Mouse (Mus musculus) erythroid progenitor cell, adult 5-6 weeks (primary cell): Measurements from ENCODE around the gene Cdc42ep4. TPM values are rescaled to one million over a fixed set of nuclear protein-coding genes. Genes with fewer than 3 reads are reported as not detected.

Experiments used
- ATAC-seq: replicated peaks from 2 replicates; pipeline ENCODE4 v1.8.0; 2016; ENCODE audit warnings: moderate number of reproducible peaks, mild to moderate bottlenecking, moderate TSS enrichment, inconsistent platforms; ENCODE audit not compliant: poor library complexity, low FRiP score, severe bottlenecking
- total RNA-seq, 2 experiments: library from RNA; stranded (forward) in 1 of 2; stranded (reverse) in 1 of 2; fragments of 150-400 nt in 1 of 2; fragments of 186-747, 209-891 nt in 1 of 2; gene quantifications; 2 replicates each; pipeline versions ENCODE4 v1.2.3 to v1.2.4; 2015 to 2017; ENCODE audit warnings: low replicate concordance in 2 of 2

Cdc42ep4 gene
- total RNA-seq, 2 experiments from 2014 or later, result 18.0 to 31.3 TPM

- no peak for ATAC-seq
Observed at GRCm38 (mm10) chr11:113752685-113753430, 1.2 kb upstream of the Cdc42ep4 start.

GRCm38 (mm10) chr11:113752158-113752661 lies 529 bp upstream of the Cdc42ep4 start:
- ATAC-seq, result peak; percentile 6

GRCm38 (mm10) chr11:113750571-113751483 lies 854 bp downstream of the Cdc42ep4 start:
- ATAC-seq, result peak; percentile 62

GRCm38 (mm10) chr11:113749749-113750351 lies 1.8 kb downstream of the Cdc42ep4 start:
- ATAC-seq, result peak; percentile 66

- ATAC-seq, result no peak
Observed at GRCm38 (mm10) chr11:113748797-113749521, 2.7 kb downstream of the Cdc42ep4 start.

- ATAC-seq, result no peak
Observed at GRCm38 (mm10) chr11:113747725-113748380, 3.8 kb downstream of the Cdc42ep4 start.

- ATAC-seq, result no peak
Observed at GRCm38 (mm10) chr11:113747056-113747455, 4.6 kb downstream of the Cdc42ep4 start.

GRCm38 (mm10) chr11:113745961-113746360 lies 5.7 kb downstream of the Cdc42ep4 start:
- no peak for ATAC-seq

GRCm38 (mm10) chr11:113742998-113743397 lies 8.7 kb downstream of the Cdc42ep4 start:
- ATAC-seq, result no peak

- no peak for ATAC-seq
Observed at GRCm38 (mm10) chr11:113740100-113740499, 11.6 kb downstream of the Cdc42ep4 start.

GRCm38 (mm10) chr11:113739213-113739612 lies 12.5 kb downstream of the Cdc42ep4 start:
- ATAC-seq, result no peak

GRCm38 (mm10) chr11:113737912-113738311 lies 13.8 kb downstream of the Cdc42ep4 start:
- ATAC-seq, result no peak

GRCm38 (mm10) chr11:113737553-113737854 lies 14.2 kb downstream of the Cdc42ep4 start:
- ATAC-seq, result no peak

- no peak for ATAC-seq
Observed at GRCm38 (mm10) chr11:113736848-113737552, 14.7 kb downstream of the Cdc42ep4 start.

GRCm38 (mm10) chr11:113735151-113735550 lies 16.5 kb downstream of the Cdc42ep4 start:
- no peak for ATAC-seq

GRCm38 (mm10) chr11:113733631-113734364 lies 17.9 kb downstream of the Cdc42ep4 start:
- ATAC-seq, result no peak

- no peak for ATAC-seq
Observed at GRCm38 (mm10) chr11:113731945-113732612, 19.6 kb downstream of the Cdc42ep4 start.
